Mouse (Mus musculus) cerebellum, postnatal 10 days (tissue): ENCODE measurements at regions not wholly inside any gene's neighbourhood (a gene's known extent, or its start where the extent isn't known, plus 50 kb on each side); places are given as distances from the start of the nearest gene placed in this dataset.
"Not testable (repeated sequence)": the region's sequence is repeated elsewhere in the genome, so short reads cannot be mapped to it uniquely, and the experiment has no call there.

Experiments
- DNase-seq, 2 experiments: peaks; one replicate each; pipeline ENCODE4 v3.0.0; 2021; ENCODE audit warnings: mixed read lengths in 2 of 2

DNA sequence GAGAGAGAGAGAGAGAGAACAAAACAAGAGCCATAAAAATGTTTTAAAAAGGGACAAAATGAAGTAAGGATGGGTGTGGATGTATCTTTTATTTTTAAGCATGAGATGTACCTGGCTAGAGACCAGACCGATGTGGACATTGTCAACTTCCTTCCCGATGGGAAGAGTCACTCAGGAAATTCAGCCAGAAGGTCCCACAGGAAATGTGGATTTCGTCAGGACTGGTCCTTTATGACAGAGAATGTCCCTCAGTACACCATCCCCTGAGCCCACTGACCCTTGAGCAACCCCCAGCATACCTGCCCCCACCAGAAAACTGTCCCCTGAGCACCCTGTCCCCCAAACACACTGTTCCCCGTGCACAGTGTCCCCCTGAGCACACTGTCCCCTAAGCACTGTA lies 317.2 kb upstream of the Maf start:
- DNase-seq: no peak

- no peak for DNase-seq
Observed at GRCm38 (mm10) chr8:116021691-116022090, 314.1 kb upstream of the Maf start.

- DNase-seq: no peak
Observed at GRCm38 (mm10) chr8:115995320-115995719, 287.7 kb upstream of the Maf start.

DNA sequence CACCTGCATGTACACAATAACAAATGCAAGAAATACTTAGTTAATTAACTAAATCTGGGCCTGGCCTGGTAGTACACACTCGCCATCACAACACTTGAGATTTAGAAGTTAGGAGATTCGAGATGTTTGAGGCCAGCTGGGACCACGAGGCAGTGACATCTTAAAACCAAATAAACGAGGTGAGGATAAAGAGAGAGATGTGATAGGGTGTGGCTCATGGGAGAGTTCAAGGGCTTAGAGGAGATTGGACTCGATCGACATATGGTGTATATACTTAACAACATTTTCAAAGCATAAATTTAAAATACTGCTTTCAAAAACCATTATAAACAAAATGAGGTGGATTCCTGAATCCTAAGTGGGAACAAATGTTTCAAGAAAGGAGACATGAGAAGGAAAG lies 284.4 kb upstream of the Maf start:
- no peak for DNase-seq

DNA sequence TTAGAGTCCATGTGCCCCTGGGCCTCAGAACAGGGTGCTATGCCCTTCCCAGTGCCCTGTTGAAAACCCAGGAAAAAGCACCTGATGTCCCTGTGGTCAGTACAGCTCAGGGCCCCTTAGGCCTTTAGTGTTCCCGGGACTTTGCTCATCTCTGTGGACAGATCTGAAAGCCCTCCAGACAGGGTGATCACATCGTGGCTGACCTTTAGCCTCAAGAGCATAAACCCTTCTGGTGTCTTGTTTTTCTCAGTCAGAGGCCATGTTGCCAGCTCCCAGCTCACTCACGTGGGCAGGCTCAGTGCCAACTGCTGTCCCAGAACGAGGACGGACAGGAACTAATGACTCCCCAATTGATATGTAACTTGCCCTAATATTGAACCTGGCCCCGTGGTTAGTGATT lies 275.8 kb upstream of the Maf start:
- DNase-seq: peak; percentile 23 to 24

DNA sequence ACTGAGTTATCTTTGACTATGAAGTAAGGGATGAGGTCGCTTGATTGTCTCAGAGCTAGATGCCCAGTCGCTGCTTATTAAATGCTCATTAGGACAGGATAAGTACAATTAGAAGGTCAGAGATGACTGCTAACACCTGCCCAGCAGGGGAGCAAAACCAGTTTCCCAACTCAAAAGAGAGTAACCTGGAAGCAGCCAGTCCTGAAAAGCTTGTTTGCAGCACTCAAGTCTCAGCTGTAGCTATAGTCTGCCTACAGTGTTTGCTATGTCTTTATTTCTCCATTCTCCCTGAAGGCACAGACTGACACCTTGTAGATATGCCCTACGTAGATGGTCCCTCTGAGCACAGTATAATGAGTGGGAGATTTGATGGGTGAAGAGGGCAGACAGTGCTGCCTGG lies 274.7 kb upstream of the Maf start:
- DNase-seq: no peak

- DNase-seq: no peak
Observed at GRCm38 (mm10) chr8:115981426-115981825, 273.8 kb upstream of the Maf start.

- no peak for DNase-seq
Observed at GRCm38 (mm10) chr8:115980616-115981015, 273.0 kb upstream of the Maf start.

- DNase-seq: peak; percentile 27 to 38
Observed at GRCm38 (mm10) chr8:115977152-115977551, 269.6 kb upstream of the Maf start.

- no peak for DNase-seq
Observed at GRCm38 (mm10) chr8:115974706-115975105, 267.1 kb upstream of the Maf start.

DNA sequence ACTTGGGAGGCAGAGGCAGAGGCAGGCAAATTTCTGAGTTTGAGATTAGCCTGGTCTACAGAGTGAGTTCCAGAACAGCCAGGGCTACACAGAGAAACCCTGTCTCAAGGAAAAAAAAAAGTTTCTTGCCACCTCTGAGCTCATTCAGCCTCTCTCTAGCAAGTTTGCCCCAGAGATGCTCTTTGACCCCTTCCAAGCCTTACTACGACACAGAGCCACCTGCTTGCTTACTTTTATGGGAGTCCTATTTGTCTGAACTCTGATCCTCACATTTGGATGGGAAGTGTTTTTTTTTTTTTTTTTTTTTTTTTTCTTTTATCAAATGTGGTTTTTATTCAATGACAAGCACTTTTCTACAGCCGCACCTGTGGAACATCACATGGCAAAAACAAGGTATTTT lies 263.8 kb upstream of the Maf start:
- not testable (repeated sequence) for DNase-seq

- no peak for DNase-seq
Observed at GRCm38 (mm10) chr8:115968121-115968520, 260.5 kb upstream of the Maf start.

GRCm38 (mm10) chr8:115965981-115966380 lies 258.4 kb upstream of the Maf start:
- no peak for DNase-seq

GRCm38 (mm10) chr8:115955371-115955770 lies 247.8 kb upstream of the Maf start:
- peak; percentile 20 to 26 for DNase-seq

DNA sequence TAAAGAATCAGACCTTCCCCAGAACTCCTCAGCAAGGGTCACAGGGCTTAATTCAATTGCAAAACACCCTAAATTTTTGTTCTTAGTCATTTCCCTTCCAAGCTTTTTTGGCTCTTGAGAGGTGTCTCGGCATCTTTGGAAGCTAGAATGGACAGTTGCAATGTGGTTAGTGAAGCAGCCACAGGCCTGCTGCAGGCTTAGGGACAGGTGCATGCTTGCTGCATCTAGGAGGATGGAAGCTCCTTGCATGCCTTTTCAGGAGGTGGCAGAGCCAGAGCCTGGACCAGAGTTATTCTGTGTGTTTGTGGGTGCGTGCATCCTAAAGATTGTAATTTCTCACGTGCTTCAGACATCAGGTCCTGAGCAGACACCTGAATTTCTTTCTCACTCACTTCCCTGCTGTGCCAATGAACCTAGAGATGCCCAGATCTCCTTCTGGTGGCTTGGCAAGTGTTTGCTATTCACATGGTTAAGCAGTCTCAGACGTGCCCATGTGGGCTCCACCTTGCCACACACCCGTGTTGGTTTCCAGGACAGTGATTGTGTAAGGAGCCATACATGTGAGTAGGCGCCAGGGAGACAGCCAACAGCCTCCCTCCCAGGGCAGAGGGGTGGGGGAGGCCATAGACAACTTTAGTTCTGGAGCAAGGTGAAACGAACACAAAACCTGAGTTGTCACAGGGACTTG lies 246.3 kb upstream of the Maf start:
- peak; percentile 28 to 33 for DNase-seq

DNA sequence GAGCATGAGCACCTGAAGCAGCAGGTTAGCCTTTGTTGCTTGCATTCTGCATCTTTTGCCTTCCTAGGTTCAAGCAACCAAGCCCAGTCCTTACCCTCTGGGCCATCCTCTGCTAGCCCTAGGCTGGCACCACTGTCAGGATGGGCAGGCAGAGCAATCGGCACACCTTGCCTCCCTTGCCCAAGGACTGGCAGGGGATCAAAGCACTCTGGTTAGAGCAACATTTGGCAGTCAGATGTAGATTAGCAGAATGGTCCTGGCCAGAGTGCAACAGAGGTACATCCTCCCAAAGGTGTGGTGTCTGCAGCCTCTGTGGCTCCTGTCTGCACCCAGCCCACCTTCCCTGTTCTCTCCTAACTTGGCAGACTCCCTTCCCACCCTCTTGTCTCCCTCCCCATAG lies 244.9 kb upstream of the Maf start:
- DNase-seq: peak in 1 of 2 experiments; percentile 17

DNA sequence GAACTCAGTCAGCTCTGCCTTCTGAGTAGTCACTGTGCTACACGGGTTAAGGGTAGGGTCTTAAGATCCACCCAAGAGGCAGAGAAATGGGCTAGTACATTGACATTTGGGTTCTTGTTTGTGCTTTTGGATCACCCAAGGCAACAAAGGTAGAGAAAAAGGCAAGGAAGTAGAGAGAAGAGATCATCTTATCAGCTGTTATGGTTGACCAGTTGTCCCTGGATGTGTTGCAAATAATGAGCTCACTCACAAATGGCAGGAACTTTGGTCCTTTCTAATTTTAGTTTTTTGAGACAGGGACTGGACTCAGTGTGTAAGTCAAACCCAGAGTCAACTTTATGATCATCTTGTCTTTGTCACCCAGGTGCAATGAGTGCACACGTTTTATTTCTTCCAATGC lies 241.3 kb upstream of the Maf start:
- DNase-seq: no peak

- DNase-seq: no peak
Observed at GRCm38 (mm10) chr8:115948036-115948435, 240.4 kb upstream of the Maf start.

GRCm38 (mm10) chr8:115942731-115943509 lies 235.3 kb upstream of the Maf start:
- peak; percentile 33 to 49 for DNase-seq

DNA sequence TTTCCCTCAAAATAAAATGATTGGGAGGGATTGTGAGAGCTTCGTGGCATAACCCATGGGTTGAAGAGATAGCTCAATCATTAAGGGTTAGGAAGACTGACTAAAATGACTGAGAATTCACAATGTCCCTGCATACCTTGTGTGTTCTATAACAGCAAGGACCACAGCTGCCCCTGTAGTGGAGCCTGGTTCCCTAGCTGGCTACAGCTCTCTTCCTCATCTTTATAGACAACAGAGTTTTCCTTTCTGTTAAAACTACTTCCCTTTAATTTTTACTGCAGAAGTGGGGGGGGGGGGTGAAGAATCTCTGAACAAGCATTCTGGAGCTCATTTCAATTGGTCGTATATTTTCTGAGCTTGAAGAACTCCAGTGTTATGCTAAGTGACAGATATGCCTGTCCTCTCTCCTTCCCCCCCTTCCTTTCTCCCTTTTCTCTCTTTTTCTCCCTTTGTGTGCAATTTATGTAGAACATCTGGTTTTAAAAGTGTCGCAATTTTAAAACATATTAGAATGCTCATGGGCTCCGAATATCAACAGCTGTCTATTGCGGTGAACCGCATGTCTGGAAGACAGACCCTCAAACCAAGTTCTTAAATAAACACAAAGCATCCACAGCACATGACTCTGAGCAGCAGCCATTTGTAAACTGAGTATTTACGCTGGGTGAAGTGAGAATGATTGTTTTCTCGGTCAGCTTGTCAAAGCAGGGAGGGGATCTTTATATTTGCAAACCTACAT lies 222.0 kb upstream of the Maf start:
- DNase-seq: no peak

DNA sequence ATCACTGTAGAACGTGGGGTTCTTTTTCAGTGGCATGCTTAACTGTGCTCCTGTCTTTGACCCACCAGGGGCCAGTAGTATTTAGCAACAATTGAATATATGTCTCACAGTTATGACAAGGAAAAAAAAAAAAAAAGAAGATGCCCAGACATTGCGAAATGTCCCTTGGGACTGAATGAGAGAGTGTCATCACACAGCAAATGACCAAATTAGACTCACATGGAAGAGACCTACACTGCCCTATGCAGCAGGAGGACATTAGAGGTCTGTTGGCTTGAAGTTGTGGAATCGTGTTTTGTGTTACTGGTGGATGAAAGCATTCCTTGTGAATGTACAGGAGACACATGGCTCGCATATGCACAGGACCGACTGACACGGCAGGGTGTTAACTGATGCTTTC lies 214.3 kb upstream of the Maf start:
- DNase-seq: no peak

- no peak for DNase-seq
Observed at GRCm38 (mm10) chr8:115906650-115907049, 199.1 kb upstream of the Maf start.

DNA sequence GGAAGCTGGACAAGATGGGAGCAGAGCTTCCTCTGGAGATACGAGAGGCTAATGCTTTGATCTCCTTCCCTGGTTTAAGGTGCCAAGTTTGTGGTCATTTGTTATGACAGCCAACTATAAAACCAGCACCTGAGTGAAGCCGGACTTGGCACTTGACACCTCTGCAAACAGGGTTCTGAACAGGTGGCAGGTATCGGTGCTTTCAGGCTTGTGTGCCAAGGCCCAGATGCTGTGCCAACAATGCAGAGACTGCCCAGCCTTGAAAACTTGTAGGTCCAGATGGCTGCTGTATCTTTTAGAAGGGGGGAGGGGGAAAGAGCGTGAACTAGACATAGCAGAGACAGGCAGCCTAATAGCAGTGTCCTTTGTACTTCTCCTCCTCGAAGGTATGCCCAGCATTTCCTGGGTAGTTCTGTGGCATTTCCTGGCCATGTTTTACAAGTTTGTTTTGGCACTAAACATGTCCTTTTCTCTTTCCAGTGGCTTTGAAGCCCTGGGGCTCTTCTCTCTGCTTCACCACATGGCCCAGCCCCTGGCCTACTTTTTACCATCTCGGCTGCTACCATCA lies 196.3 kb upstream of the Maf start:
- DNase-seq: peak; percentile 81 to 89
